Mouse (Mus musculus) embryonic facial prominence, embryonic 11.5 days (tissue): ENCODE data around the gene Rftn1. TPM values are rescaled to one million over a fixed set of nuclear protein-coding genes. Genes with fewer than 3 reads are reported as not detected.

Experiments used
- ATAC-seq: fragments of 200-750 bp; cut with Nextera tagmentation; replicated peaks from 2 replicates; pipeline ENCODE4 v1.8.0; 2017; ENCODE audit warnings: low read depth; ENCODE audit not compliant: insufficient number of reproducible peaks, low FRiP score, low TSS enrichment
- DNase-seq: peaks from one replicate; pipeline ENCODE4 v3.0.0-alpha.2; 2015; ENCODE audit warnings: low spot score
- H3K27ac ChIP-seq: fragments of 300-500 bp; sonication (generic); replicated peaks from 2 replicates; pipeline ENCODE4 v1.5.1; 2014; ENCODE audit warnings: mild to moderate bottlenecking, low read depth, low read length, control low read depth
- H3K27me3 ChIP-seq: fragments of 300-500 bp; sonication (generic); 2 replicates; pipeline ENCODE4 v1.6.1; 2014; ENCODE audit warnings: mild to moderate bottlenecking, low read length, moderate library complexity, mixed read lengths; ENCODE audit not compliant: control insufficient read depth, insufficient read depth
- H3K36me3 ChIP-seq: fragments of 300-500 bp; sonication (generic); replicated peaks from 2 replicates; pipeline ENCODE4 v1.6.1; 2014; ENCODE audit warnings: low read depth, mild to moderate bottlenecking, low read length, moderate library complexity, mixed read lengths; ENCODE audit not compliant: control insufficient read depth, insufficient read depth
- H3K4me1 ChIP-seq: fragments of 300-500 bp; sonication (generic); 2 replicates; pipeline ENCODE4 v1.6.1; 2014; ENCODE audit warnings: low read length, mixed read lengths; ENCODE audit not compliant: control insufficient read depth, insufficient read depth
- H3K4me2 ChIP-seq: fragments of 300-500 bp; sonication (generic); 2 replicates; pipeline ENCODE4 v1.6.1; 2014; ENCODE audit warnings: low read depth, mild to moderate bottlenecking, control low read depth, low read length, moderate library complexity
- H3K4me3 ChIP-seq: fragments of 300-500 bp; sonication (generic); 2 replicates; pipeline ENCODE4 v1.5.1; 2014; ENCODE audit warnings: low read depth, low read length, control low read depth
- H3K9ac ChIP-seq: fragments of 300-500 bp; sonication (generic); replicated peaks from 2 replicates; pipeline ENCODE4 v1.6.1; 2014; ENCODE audit warnings: mild to moderate bottlenecking, control low read depth, low read length
- H3K9me3 ChIP-seq: fragments of 300-500 bp; sonication (generic); replicated peaks from 2 replicates; pipeline ENCODE4 v1.6.1; 2016; ENCODE audit warnings: mild to moderate bottlenecking, low read length, inconsistent platforms, mixed read lengths; ENCODE audit not compliant: control insufficient read depth
- WGBS: fragments of 180-500 bp; shearing (Covaris S2); extraction: QIAGEN DNeasy Blood & Tissue Kit; methylation state at CpG from one replicate; pipeline ENCODE4 v1.1.7; 2014; 5-methylcytosine and 5-hydroxymethylcytosine counted together
- polyA plus RNA-seq: library from polyadenylated mRNA; unstranded; fragments of >200 nt; fragmentation: Nextera tagmentation; extraction: Ambion mirVana; gene quantifications from 2 replicates; pipeline ENCODE4 v1.2.1, GENCODE M21; 2014

The Rftn1 gene
- polyA plus RNA-seq, 1 experiment from 2014 or later, result 6.5 TPM

DNA sequence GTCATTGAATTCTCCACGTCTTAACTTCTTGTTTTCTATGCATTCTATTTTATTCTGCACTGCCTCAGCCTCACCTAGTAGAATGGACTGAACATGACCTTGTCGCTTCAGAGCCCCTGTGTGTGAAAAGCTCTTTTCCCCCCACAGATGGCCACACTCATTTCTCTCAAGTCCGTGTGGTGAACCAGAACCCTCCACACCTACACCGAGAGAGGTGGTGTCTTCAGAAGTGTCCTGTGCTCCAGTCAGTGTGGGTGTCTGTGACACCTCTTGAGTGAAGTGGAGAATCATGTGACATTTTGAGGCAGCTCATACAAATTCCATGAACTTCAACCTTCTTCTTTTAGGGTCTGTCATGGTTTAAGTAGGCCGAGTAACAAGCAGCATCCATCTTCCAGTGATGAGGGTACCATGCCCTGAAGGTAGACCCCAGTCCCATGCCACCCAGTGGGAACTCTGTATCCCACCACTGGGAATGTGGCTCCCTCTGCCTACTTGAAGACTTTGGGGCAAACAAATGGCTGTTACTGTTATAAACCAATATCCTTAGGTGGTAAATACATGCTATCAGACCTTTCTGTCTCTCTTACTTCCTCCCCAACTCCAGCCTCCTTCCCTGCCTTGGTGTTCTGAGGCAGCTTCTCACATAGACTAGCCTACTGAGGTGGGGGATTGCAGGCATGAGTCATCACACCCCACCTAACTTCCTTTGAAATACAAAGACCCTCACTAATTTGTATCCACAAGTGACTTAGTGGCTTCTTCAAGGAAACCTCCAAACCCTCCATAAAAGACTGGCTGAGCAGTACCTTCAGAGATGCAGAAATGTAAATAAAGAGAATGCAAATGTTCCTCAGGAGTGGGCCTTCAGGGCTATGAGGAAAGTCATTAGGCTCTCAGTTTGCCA lies 122.4 kb downstream of the Rftn1 start:
- H3K4me3 ChIP-seq, result no peak overlapping the region
- no peaks in the 10 kb centered on the region for H3K36me3 ChIP-seq
- no peak for DNase-seq
- no peaks in the 10 kb centered on the region for H3K27me3 ChIP-seq
- no peak overlapping the region for H3K9ac ChIP-seq
- H3K27ac ChIP-seq, result no peak overlapping the region
- WGBS, result 91% methylated on average over 5 of the region's 5 CpGs
- ATAC-seq, result no peak
- H3K4me2 ChIP-seq, result no peak overlapping the region
- no peaks in the 10 kb centered on the region for H3K9me3 ChIP-seq
- H3K4me1 ChIP-seq, result no peaks in the 10 kb centered on the region

DNA sequence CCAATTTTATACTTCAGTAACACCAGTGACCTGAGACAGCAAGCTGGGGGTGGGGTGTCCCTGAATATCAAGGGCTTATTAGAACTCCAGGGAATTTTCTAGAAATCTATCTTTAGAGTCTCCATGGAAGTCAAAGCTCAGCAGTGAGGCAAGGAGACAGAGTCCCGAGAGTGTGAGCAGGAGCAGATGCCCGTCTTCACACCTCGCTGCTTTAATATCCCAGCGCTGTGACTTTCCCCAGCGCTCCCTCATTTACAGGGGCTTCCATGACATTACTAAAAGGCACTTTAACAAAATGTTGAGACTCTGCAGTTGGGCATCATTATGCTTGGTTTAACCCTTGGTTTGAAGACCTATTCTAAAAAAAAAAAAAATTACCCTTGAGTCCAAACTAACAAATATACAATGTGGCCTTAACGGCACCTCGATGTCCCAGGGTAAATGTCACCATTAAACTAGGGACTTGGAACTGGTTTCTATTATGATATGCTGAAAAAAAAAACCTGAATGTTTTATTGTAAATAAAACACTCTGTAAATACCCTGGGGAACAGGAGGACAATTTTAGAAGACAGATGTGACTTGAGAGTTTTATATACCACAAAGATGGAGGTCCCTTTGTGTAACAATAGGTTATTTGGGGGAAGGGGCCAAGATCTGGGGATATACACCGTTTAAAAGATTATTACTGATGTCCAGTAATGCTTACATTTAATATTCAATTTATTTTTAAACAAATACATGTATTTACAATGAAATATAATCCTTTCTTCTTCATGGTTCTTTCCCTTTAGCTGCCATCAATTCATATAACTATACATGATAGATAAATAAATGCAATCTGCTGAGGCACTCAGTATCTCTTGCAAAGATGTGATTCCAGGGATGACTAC lies 123.4 kb downstream of the Rftn1 start:
- ATAC-seq (no peak), DNase-seq (no peak)
- H3K27ac ChIP-seq, result no peak overlapping the region
- no peaks in the 10 kb centered on the region for H3K9me3 ChIP-seq
- WGBS, result 88% methylated on average over 8 of the region's 8 CpGs
- no peak overlapping the region for H3K4me3 ChIP-seq
- H3K36me3 ChIP-seq, result no peaks in the 10 kb centered on the region
- no peak overlapping the region for H3K4me2 ChIP-seq
- no peak overlapping the region for H3K9ac ChIP-seq
- H3K4me1 ChIP-seq, result no peaks in the 10 kb centered on the region
- no peaks in the 10 kb centered on the region for H3K27me3 ChIP-seq

DNA sequence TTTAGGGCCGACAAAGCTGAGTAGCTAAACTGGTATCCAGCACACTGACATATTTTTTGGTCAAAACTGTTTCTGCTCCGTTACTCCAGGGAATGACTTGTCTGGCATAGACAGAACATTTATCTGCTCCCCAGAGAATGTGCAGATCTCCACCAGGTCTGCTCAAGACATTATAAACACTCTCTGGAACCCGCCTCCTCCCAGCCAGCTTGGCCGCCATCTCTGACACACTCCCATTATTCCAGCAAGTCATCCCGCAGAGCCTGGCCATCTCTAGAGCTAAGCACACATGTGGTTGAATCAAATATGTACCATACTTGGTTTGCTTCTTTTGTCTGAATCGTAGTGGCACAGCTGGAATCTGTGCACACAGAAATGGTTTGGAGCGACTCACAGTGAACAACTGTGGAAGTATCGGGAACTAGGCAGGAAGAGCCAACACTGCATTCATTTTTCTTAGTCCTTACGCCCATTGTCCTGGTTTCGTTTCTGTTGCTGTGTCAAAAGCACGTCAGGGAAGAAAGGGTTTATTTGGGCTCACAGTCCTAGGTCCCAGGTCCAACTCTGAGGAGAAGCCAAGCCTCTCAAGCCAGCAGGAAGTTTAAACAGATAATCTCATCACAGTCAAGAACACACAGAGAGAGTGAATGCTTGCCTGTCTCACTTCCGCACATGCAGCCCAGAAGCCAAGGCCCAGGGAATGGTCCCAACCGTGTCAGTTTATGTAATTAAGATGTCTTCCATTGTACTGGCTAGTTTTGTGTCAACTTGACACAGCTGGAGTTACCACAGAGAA lies 126.4 kb downstream of the Rftn1 start:
- 83% methylated on average over 13 of the region's 13 CpGs for WGBS
- DNase-seq, result no peak
- no peaks in the 10 kb centered on the region for H3K36me3 ChIP-seq

DNA sequence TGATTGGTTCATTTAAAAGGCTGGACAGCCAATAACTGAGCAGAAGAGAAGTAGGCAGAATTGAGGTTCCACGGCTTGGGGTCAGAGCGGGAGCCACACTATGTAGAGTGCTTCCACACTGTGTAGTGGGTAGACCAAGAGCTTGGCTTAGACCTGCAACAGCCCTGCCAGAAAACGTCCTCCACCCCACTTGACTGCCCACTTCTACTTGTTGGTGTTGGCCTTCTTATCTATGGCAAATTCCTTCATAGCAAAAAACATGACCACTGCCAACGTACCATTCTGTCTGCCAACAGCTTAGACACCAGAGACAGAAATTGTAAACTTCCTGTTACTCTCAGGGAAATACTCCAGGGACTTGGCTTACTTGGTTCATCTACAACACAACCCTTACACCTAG lies 127.8 kb downstream of the Rftn1 start:
- Histone ChIP-seq H3K4me1 (no peaks in the 10 kb centered on the region), H3K36me3 (no peaks in the 10 kb centered on the region), H3K4me3 (no peak overlapping the region), H3K4me2 (no peak overlapping the region), H3K9ac (no peak overlapping the region), H3K27me3 (no peaks in the 10 kb centered on the region), H3K9me3 (no peaks in the 10 kb centered on the region), H3K27ac (no peak overlapping the region)
- ATAC-seq (no peak), DNase-seq (no peak)
- 90% methylated on average over 4 of the region's 4 CpGs for WGBS

More for the DNA sequence above, 126.4 kb downstream of the Rftn1 start:
- no peak overlapping the region for H3K27ac ChIP-seq
- H3K4me1 ChIP-seq, result no peaks in the 10 kb centered on the region
- H3K4me2 ChIP-seq, result no peak overlapping the region
- no peak overlapping the region for H3K4me3 ChIP-seq
- no peaks in the 10 kb centered on the region for H3K9me3 ChIP-seq
- H3K9ac ChIP-seq, result no peak overlapping the region
- no peak for ATAC-seq
- no peaks in the 10 kb centered on the region for H3K27me3 ChIP-seq

DNA sequence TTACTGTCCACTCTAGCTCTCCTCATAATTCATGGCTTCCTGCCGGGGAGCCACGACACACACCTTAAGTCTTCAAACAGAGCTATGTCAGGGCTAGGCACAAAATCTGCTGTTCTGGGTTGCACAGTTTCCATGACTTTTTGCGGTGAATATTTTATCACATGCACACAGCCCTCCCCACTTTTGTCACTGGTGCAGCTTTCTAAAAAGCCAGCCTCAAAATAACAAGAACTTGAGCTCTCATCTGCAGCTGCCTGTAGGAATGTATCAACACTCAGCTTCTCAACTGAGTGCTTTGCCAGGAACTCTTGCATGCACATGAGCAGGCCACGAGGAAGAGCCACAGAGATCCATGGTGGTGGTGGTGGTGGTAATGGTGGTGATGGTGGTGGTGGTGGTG lies 129.0 kb downstream of the Rftn1 start:
- 94% methylated on average over 4 of the region's 4 CpGs for WGBS
- ATAC-seq (no peak), DNase-seq (no peak)
- no peak overlapping the region for H3K4me3 ChIP-seq
- no peak overlapping the region for H3K27ac ChIP-seq
- H3K9me3 ChIP-seq, result no peaks in the 10 kb centered on the region
- no peaks in the 10 kb centered on the region for H3K4me1 ChIP-seq
- H3K9ac ChIP-seq, result no peak overlapping the region
- H3K36me3 ChIP-seq, result no peaks in the 10 kb centered on the region
- H3K27me3 ChIP-seq, result no peaks in the 10 kb centered on the region
- H3K4me2 ChIP-seq, result no peak overlapping the region

DNA sequence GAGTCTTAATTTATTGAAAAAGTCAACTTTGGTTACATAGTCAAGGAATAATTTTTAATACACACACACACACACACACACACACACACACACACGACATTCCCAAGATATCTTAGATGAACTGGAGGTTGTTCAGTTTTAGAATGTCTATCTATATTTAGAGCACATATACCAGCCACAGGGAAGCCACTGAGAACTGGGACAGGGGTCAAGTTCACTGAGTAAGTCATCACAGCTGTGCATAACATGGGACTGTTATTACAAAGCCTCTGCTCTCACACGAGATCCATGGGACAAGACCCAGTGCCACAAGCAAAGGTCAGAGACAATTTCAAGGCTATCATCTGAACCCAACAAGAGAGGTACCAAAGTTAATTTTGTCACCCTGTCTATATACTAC lies 130.3 kb downstream of the Rftn1 start:
- Histone ChIP-seq H3K4me1 (no peaks in the 10 kb centered on the region), H3K4me3 (no peak overlapping the region), H3K4me2 (no peak overlapping the region), H3K27ac (no peak overlapping the region), H3K36me3 (no peaks in the 10 kb centered on the region), H3K27me3 (no peaks in the 10 kb centered on the region), H3K9me3 (no peaks in the 10 kb centered on the region), H3K9ac (no peak overlapping the region)
- ATAC-seq (no peak), DNase-seq (no peak)
- 58% methylated on average over 2 of the region's 2 CpGs for WGBS

DNA sequence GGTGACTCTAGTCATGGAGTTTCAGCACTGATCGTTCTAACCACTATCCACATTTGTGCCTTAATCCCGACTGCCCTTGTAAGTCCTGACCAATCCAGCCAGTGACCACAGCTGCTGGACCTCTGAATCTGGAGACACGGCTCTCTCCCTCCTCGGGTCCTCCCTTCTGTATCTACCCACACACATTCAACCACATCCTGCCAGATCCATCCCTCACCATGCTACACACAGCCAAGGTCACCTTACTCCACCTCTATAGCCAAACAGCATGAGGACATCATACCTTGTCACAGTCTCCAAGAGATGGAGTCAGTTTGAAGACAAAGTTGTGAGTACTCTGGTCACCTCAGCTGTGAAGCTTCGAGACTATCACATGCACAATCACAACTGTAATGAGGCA lies 131.1 kb downstream of the Rftn1 start:
- Histone ChIP-seq H3K27ac (no peak overlapping the region), H3K36me3 (no peaks in the 10 kb centered on the region), H3K9me3 (no peaks in the 10 kb centered on the region), H3K9ac (no peak overlapping the region), H3K4me1 (no peaks in the 10 kb centered on the region), H3K4me2 (no peak overlapping the region), H3K4me3 (no peak overlapping the region), H3K27me3 (no peaks in the 10 kb centered on the region)
- 88% methylated on average over 5 of the region's 5 CpGs for WGBS
- no peak for DNase-seq
- ATAC-seq, result no peak
